8 mouse cellular contexts compared by ENCODE assay signal in the genomic region with DNA sequence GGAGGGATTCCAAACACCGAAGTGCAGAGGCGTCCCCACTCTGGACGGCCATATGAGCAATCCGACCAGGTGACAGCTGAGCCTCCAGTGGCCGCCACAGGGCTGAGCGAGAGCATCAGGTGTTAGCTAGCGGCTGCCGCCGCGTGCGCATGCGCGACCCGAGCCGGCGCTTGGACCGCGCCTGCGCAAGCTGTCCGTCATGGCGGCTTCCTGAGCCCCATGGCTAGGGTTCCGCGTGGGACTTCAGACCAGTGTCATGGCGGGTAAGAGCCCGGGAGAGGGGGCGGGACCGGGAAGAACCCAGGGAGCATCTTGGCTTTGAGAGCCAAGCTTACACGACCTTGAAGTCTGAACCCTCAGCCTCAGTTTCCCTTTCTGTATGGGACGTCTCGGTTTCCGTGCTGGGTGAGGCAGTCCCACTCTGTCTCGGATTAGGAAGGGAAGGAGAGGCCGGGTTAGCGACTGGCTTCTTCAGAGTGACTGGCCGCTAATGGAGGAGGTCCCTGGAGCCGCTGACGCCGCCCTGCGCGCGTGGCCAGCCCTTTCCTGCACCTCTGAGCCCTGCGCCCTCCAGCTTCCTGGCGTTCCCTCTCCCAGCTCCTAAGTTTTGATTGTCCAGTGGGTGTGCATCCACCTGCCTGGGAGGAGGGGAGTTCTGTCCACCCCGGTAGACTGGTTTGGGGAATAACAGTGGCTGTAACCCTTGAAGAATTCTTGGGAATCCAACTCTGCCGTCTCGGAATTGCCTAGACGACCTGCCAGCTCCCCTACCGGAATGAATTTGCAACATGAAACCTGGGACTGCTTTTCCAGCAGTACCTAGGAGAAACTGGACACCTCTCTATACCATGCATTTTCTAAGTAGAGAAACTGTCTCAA. TPM values are rescaled to one million over a fixed set of nuclear protein-coding genes. Genes with fewer than 3 reads are reported as not detected.
DNase-seq lines count a peak whose midpoint lies in the region; ATAC-seq and TF ChIP-seq lines count a peak whose summit lies in the region.

A gene (plus strand): TSS at position 186 of the 879 bp plus-strand sequence.

- H3K4me1 ChIP-seq in forebrain, embryonic 10.5 days, result peaks cover 20% of the 10 kb centered on the region
- H3K4me1 ChIP-seq in heart, embryonic 15.5 days (replicated peaks), result peaks cover 4% of the 10 kb centered on the region
- H3K4me1 ChIP-seq in liver, embryonic 14.5 days (replicated peaks; ENCODE audit: control insufficient read depth in 2 of 2, insufficient read depth in 2 of 2, low read length in 1 of 2), result peaks cover 3 to 7% of the 10 kb centered on the region in 2 experiments; a peak in 3 of 4 replicates
- peaks cover 6% of the 10 kb centered on the region; the same call in 1 of the 2 replicates for H3K4me1 ChIP-seq in neural tube, embryonic 11.5 days (ENCODE audit: control insufficient read depth, insufficient read depth, low read length)
- no peaks in the 10 kb centered on the region for H3K4me1 ChIP-seq in stomach, postnatal 0 days (replicated peaks; ENCODE audit: control insufficient read depth, insufficient read depth)

- whole genome bisulfite sequencing in forebrain, embryonic 10.5 days, result 1% methylated on average over 48 of the region's 48 CpGs
- WGBS in heart, embryonic 15.5 days, result under 1% methylated on average over 48 of the region's 48 CpGs
- WGBS in liver, embryonic 14.5 days (ENCODE audit: insufficient replicate concordance), result under 1% methylated on average over 48 of the region's 48 CpGs
- WGBS in neural tube, embryonic 11.5 days, result under 1% methylated on average over 48 of the region's 48 CpGs
- under 1% methylated on average over 47 of the region's 48 CpGs for WGBS in stomach, postnatal 0 days

- peak; percentile 98 for ATAC-seq in heart, embryonic 15.5 days (replicated peaks; ENCODE audit: insufficient number of reproducible peaks, insufficient read depth, low FRiP score, low read depth)
- ATAC-seq in liver, embryonic 14.5 days (ENCODE audit: insufficient read depth), result peak; percentile 99
- peak; percentile 94 for ATAC-seq in neural tube, embryonic 11.5 days (ENCODE audit: insufficient read depth, low FRiP score, low TSS enrichment)
- peak; percentile 99 for ATAC-seq in stomach, postnatal 0 days (ENCODE audit: low FRiP score, low TSS enrichment)

- H3K9ac ChIP-seq in heart, embryonic 15.5 days, result peak within 1 kb of the TSS; percentile 73
- peak within 1 kb of the TSS; percentile 55 for H3K9ac ChIP-seq in liver, embryonic 14.5 days (replicated peaks)
- H3K9ac ChIP-seq in neural tube, embryonic 11.5 days (ENCODE audit: low read length), result peak within 1 kb of the TSS; percentile 93
- peak within 1 kb of the TSS; percentile 72 for H3K9ac ChIP-seq in stomach, postnatal 0 days (ENCODE audit: low read length)

- peak within 1 kb of the TSS; percentile 95 for H3K27ac ChIP-seq in forebrain, embryonic 10.5 days
- peak within 1 kb of the TSS; percentile 87 for H3K27ac ChIP-seq in heart, embryonic 15.5 days
- H3K27ac ChIP-seq in liver, embryonic 14.5 days, result peak within 1 kb of the TSS; percentile 53
- peak within 1 kb of the TSS; percentile 67 for H3K27ac ChIP-seq in neural tube, embryonic 11.5 days (ENCODE audit: low read depth, low read length)
- H3K27ac ChIP-seq in stomach, postnatal 0 days (replicated peaks), result peak within 1 kb of the TSS; percentile 86

- no peaks in the 10 kb centered on the region; the same call in 1 of the 2 replicates for H3K27me3 ChIP-seq in forebrain, embryonic 10.5 days (ENCODE audit: poor library complexity, severe bottlenecking)
- H3K27me3 ChIP-seq in heart, embryonic 15.5 days, result no peaks in the 10 kb centered on the region; the same call in 1 of the 2 replicates
- no peaks in the 10 kb centered on the region for H3K27me3 ChIP-seq in liver, embryonic 14.5 days (ENCODE audit: control insufficient read depth, insufficient read depth, low read length)
- H3K27me3 ChIP-seq in neural tube, embryonic 11.5 days (ENCODE audit: control insufficient read depth, insufficient read depth, low read length), result no peaks in the 10 kb centered on the region
- no peaks in the 10 kb centered on the region for H3K27me3 ChIP-seq in stomach, postnatal 0 days (ENCODE audit: control insufficient read depth, insufficient read depth, low read length)

- peak; percentile 82 to 88 for DNase-seq in CD8-positive naive resting alpha-beta T cell, adult 2 months (ENCODE audit: low read depth in 2 of 2, low spot score in 2 of 2)
- DNase-seq in c-Kit-positive CD71-negative TER-119-negative erythroid progenitor cells, embryonic 14.5 days (ENCODE audit: low read depth), result peak; percentile 79
- DNase-seq in forebrain, embryonic 10.5 days (ENCODE audit: extremely low spot score, low spot score), result peak; percentile 91
- DNase-seq in kidney, postnatal 25 days, result peak; percentile 88 to 95
- DNase-seq in liver, embryonic 14.5 days (ENCODE audit: low read depth in 3 of 3, low spot score in 3 of 3), result peak; percentile 75 to 78 (median 78)
- peak; percentile 95 for DNase-seq in neural tube, embryonic 11.5 days (ENCODE audit: low spot score)
- peak; percentile 91 for DNase-seq in stomach, postnatal 0 days (ENCODE audit: low spot score)

- H3K36me3 ChIP-seq in forebrain, embryonic 10.5 days (replicated peaks), result peaks cover 11% of the 10 kb centered on the region
- H3K36me3 ChIP-seq in heart, embryonic 15.5 days, result no peaks in the 10 kb centered on the region
- no peaks in the 10 kb centered on the region for H3K36me3 ChIP-seq in liver, embryonic 14.5 days (replicated peaks; ENCODE audit: control insufficient read depth, insufficient read depth, low read depth)
- no peaks in the 10 kb centered on the region; the same call in 1 of the 2 replicates for H3K36me3 ChIP-seq in neural tube, embryonic 11.5 days (ENCODE audit: control insufficient read depth, insufficient read depth, low read length)
- H3K36me3 ChIP-seq in stomach, postnatal 0 days (ENCODE audit: control insufficient read depth, insufficient read depth, low read length), result no peaks in the 10 kb centered on the region

- peak within 1 kb of the TSS; percentile 87 for H3K4me3 ChIP-seq in forebrain, embryonic 10.5 days
- H3K4me3 ChIP-seq in heart, embryonic 15.5 days, result peak within 1 kb of the TSS; percentile 74
- peak within 1 kb of the TSS; percentile 61 to 91 for H3K4me3 ChIP-seq in liver, embryonic 14.5 days (ENCODE audit: insufficient read depth in 1 of 2, low read depth in 2 of 2, low read length in 2 of 2)
- H3K4me3 ChIP-seq in neural tube, embryonic 11.5 days (ENCODE audit: low read depth, low read length), result peak within 1 kb of the TSS; percentile 78
- peak within 1 kb of the TSS; percentile 68 for H3K4me3 ChIP-seq in stomach, postnatal 0 days (ENCODE audit: low read depth, low read length)

- no peak for TF ChIP-seq EP300 in liver, embryonic 14.5 days (IDR thresholded peaks at IDR 0.05; ENCODE audit: low read depth)
- no peak for TF ChIP-seq EP300 in stomach, postnatal 0 days (optimal IDR thresholded peaks at IDR 0.05)

- peak; percentile 55 for TF ChIP-seq CTCF in liver, embryonic 14.5 days (IDR thresholded peaks at IDR 0.05; ENCODE audit: low read depth)
- peak; percentile 48 for TF ChIP-seq CTCF in stomach, postnatal 0 days (IDR thresholded peaks at IDR 0.05; ENCODE audit: low read depth)

- H3K4me2 ChIP-seq in heart, embryonic 15.5 days, result peak within 1 kb of the TSS; percentile 72
- H3K4me2 ChIP-seq in liver, embryonic 14.5 days (ENCODE audit: low read depth), result peak within 1 kb of the TSS; percentile 71
- peak within 1 kb of the TSS; percentile 55 for H3K4me2 ChIP-seq in neural tube, embryonic 11.5 days (ENCODE audit: low read depth)
- peak within 1 kb of the TSS; percentile 84 for H3K4me2 ChIP-seq in stomach, postnatal 0 days (replicated peaks; ENCODE audit: low read depth)

- no peaks in the 10 kb centered on the region for H3K9me3 ChIP-seq in forebrain, embryonic 10.5 days
- H3K9me3 ChIP-seq in heart, embryonic 15.5 days (replicated peaks), result no peaks in the 10 kb centered on the region
- H3K9me3 ChIP-seq in liver, embryonic 14.5 days (ENCODE audit: control insufficient read depth, low read length), result no peaks in the 10 kb centered on the region
- H3K9me3 ChIP-seq in neural tube, embryonic 11.5 days (ENCODE audit: control insufficient read depth, low read length), result no peaks in the 10 kb centered on the region
- no peaks in the 10 kb centered on the region for H3K9me3 ChIP-seq in stomach, postnatal 0 days (ENCODE audit: control insufficient read depth, low read length)

RNA-seq across cellular contexts. Expression of the gene that starts here (rescaled TPM):
- 24.4 and 25.7 TPM in 2 replicates for polyA plus RNA-seq in forebrain, embryonic 10.5 days (2016; fragmentation: Nextera tagmentation; extraction: Ambion mirVana)
- polyA plus RNA-seq in heart, embryonic 15.5 days (2015; fragmentation: Nextera tagmentation; extraction: Ambion mirVana), result 37.9 TPM in 2 replicates
- 6.0 and 9.0 TPM in 2 replicates for polyA plus RNA-seq in liver, embryonic 14.5 days (2012; rRNA removed)
- 8.6 and 9.4 TPM in 2 replicates for polyA plus RNA-seq in liver, embryonic 14.5 days (2014; fragmentation: Nextera tagmentation; extraction: Ambion mirVana)
- 24.4 and 30.0 TPM in 2 replicates for polyA plus RNA-seq in neural tube, embryonic 11.5 days (2014; fragmentation: Nextera tagmentation; extraction: Ambion mirVana)
- 9.3 and 12.1 TPM in 2 replicates for polyA plus RNA-seq in stomach, postnatal 0 days (2015; fragmentation: Nextera tagmentation; extraction: Ambion mirVana)

Comparison
In these comparisons a context has a peak if more than half of its experiments do, and no peak if none do; other contexts are left out.
1. Peak in every context shown above with its lines: DNase-seq, ATAC-seq, H3K4me3 ChIP-seq and H3K27ac ChIP-seq.